Mouse (Mus musculus) heart, adult 2 months (tissue): Measurements from ENCODE around the gene Adam19. TPM values are rescaled to one million over a fixed set of nuclear protein-coding genes. Genes with fewer than 3 reads are reported as not detected.

Experiments
- DNase-seq, 2 experiments: peaks; one replicate each; pipeline ENCODE4 v3.0.0; 2021
- H3K27ac ChIP-seq: fragments of 200-600 bp; 2 replicates; pipeline ENCODE4 v1.8.1; 2022
- H3K27me3 ChIP-seq: fragments of 200-500 bp; 2 replicates; pipeline ENCODE4 v1.6.1; 2012; ENCODE audit warnings: mild to moderate bottlenecking, low read length, inconsistent platforms, mixed read lengths; ENCODE audit not compliant: control insufficient read depth, insufficient read depth
- H3K36me3 ChIP-seq: fragments of 200-500 bp; 2 replicates; pipeline ENCODE4 v1.6.1; 2012; ENCODE audit warnings: low read length, inconsistent platforms; ENCODE audit not compliant: control insufficient read depth, insufficient read depth
- H3K4me1 ChIP-seq: fragments of 200-500 bp; 2 replicates; pipeline ENCODE4 v1.6.1; 2011; ENCODE audit warnings: low read length; ENCODE audit not compliant: control insufficient read depth, insufficient read depth
- H3K4me3 ChIP-seq: fragments of 200-600 bp; 2 replicates; pipeline ENCODE4 v1.8.1; 2022
- H3K79me2 ChIP-seq: fragments of 200-500 bp; replicated peaks from 2 replicates; pipeline ENCODE4 v1.6.1; 2012; ENCODE audit warnings: mild to moderate bottlenecking, inconsistent platforms, low read length, moderate library complexity, mixed read lengths; ENCODE audit not compliant: control insufficient read depth, insufficient read depth
- H3K9ac ChIP-seq: fragments of 200-500 bp; 2 replicates; pipeline ENCODE4 v1.6.1; 2012; ENCODE audit warnings: low read depth, mild to moderate bottlenecking, control low read depth, inconsistent platforms, low read length, mixed read lengths
- CTCF ChIP-seq: fragments of 200-600 bp; IDR thresholded peaks from 2 replicates; pipeline ENCODE4 v1.8.1; 2022; ENCODE audit warnings: antibody characterized with exemption, mild to moderate bottlenecking, moderate library complexity
- EP300 ChIP-seq: fragments of 200-500 bp; IDR thresholded peaks from 2 replicates; pipeline ENCODE4 v1.6.1; 2011; ENCODE audit warnings: low read depth, low read length, control low read depth; ENCODE audit not compliant: insufficient read depth
- POLR2A ChIP-seq: fragments of 200-500 bp; IDR thresholded peaks from 2 replicates; pipeline ENCODE4 v1.6.1; 2011; ENCODE audit warnings: mild to moderate bottlenecking, low read depth, low read length, control low read depth; ENCODE audit not compliant: insufficient read depth
- WGBS: fragments of 180-500 bp; shearing (Covaris S2); methylation state at CpG from one replicate; pipeline ENCODE4 v1.1.7; 2018; 5-methylcytosine and 5-hydroxymethylcytosine counted together
- intact Hi-C: fragments of 180-260 bp; cut with DNase I; formaldehyde crosslinking; loops from one replicate; pipeline ENCODE4 v1.15.1; 2025
- polyA plus RNA-seq: library from polyadenylated mRNA; depleted of rRNA; stranded (reverse); fragments of >200 nt; gene quantifications from 2 replicates; pipeline ENCODE4 v1.2.3, GENCODE M21; 2012
- total RNA-seq, 2 experiments: library from RNA; stranded (reverse); gene quantifications; 2 replicates each; pipeline ENCODE4 v1.2.3; 2021

Gene Adam19
- total and polyA plus RNA-seq, 3 experiments, result 17.7 to 63.9 (median 21.9) TPM

GRCm38 (mm10) chr11:46038901-46039300, 16.9 kb upstream of the Adam19 start:
- H3K4me3 ChIP-seq, result peak overlapping the region; percentile 12; the same call in 1 of the 2 replicates
- H3K79me2 ChIP-seq, result no peaks in the 10 kb centered on the region
- 65% methylated on average over 15 of the region's 15 CpGs for WGBS
- H3K27me3 ChIP-seq, result no peaks in the 10 kb centered on the region
- DNase-seq, result no peak
- TF ChIP-seq POLR2A (no peak), CTCF (no peak), EP300 (no peak)
- H3K36me3 ChIP-seq, result no peaks in the 10 kb centered on the region
- H3K9ac ChIP-seq, result no peak overlapping the region
- no peak overlapping the region for H3K27ac ChIP-seq
- intact Hi-C loops, result no loop called here
- H3K4me1 ChIP-seq, result peaks cover 2% of the 10 kb centered on the region; the same call in 1 of the 2 replicates

- no peak overlapping the region for H3K9ac ChIP-seq
- WGBS, result 41% methylated on average over 11 of the region's 11 CpGs
- no peaks in the 10 kb centered on the region for H3K79me2 ChIP-seq
- H3K27me3 ChIP-seq, result no peaks in the 10 kb centered on the region
- TF ChIP-seq EP300, result no peak
- TF ChIP-seq CTCF, result no peak
- TF ChIP-seq POLR2A, result no peak
- intact Hi-C loops, result no loop called here
- DNase-seq, result peak in 1 of 2 experiments; percentile 36
- H3K4me3 ChIP-seq, result peak overlapping the region; percentile 12; the same call in 1 of the 2 replicates
- H3K4me1 ChIP-seq, result peaks cover 2% of the 10 kb centered on the region; the same call in 1 of the 2 replicates
- H3K27ac ChIP-seq, result no peak overlapping the region
- H3K36me3 ChIP-seq, result no peaks in the 10 kb centered on the region
These were observed 16.5 kb upstream of the Adam19 start for GRCm38 (mm10) chr11:46039335-46039734.

- no peak overlapping the region for H3K4me3 ChIP-seq
- intact Hi-C loops, result no loop called here
- H3K4me1 ChIP-seq, result peaks cover 2% of the 10 kb centered on the region; the same call in 1 of the 2 replicates
- no peak overlapping the region for H3K27ac ChIP-seq
- no peak for DNase-seq
- H3K9ac ChIP-seq, result no peak overlapping the region
- no peaks in the 10 kb centered on the region for H3K27me3 ChIP-seq
- no peaks in the 10 kb centered on the region for H3K36me3 ChIP-seq
- no peak for TF ChIP-seq POLR2A
- WGBS, result 66% methylated on average over 9 of the region's 9 CpGs
- no peaks in the 10 kb centered on the region for H3K79me2 ChIP-seq
These were observed 14.8 kb upstream of the Adam19 start for GRCm38 (mm10) chr11:46040841-46041556.

- no peak overlapping the region for H3K9ac ChIP-seq
- 63% methylated on average over 12 of the region's 12 CpGs for WGBS
These were observed 14.1 kb upstream of the Adam19 start for GRCm38 (mm10) chr11:46041607-46042267.

GRCm38 (mm10) chr11:46044781-46045180, 11.0 kb upstream of the Adam19 start:
- H3K4me3 ChIP-seq, result no peak overlapping the region
- WGBS, result 91% methylated on average over 5 of the region's 5 CpGs
- no peaks in the 10 kb centered on the region for H3K36me3 ChIP-seq
- no peak for DNase-seq
- no peak overlapping the region for H3K27ac ChIP-seq
- H3K9ac ChIP-seq, result no peak overlapping the region
- TF ChIP-seq CTCF (no peak), EP300 (no peak), POLR2A (no peak)
- H3K4me1 ChIP-seq, result no peaks in the 10 kb centered on the region
- no peaks in the 10 kb centered on the region for H3K79me2 ChIP-seq
- intact Hi-C loops, result no loop called here
- H3K27me3 ChIP-seq, result no peaks in the 10 kb centered on the region

More at GRCm38 (mm10) chr11:46041607-46042267, 14.1 kb upstream of the Adam19 start:
- no peak for TF ChIP-seq CTCF
- DNase-seq, result no peak
- no peaks in the 10 kb centered on the region for H3K27me3 ChIP-seq
- H3K4me1 ChIP-seq, result peaks cover 2% of the 10 kb centered on the region; the same call in 1 of the 2 replicates
- no peaks in the 10 kb centered on the region for H3K79me2 ChIP-seq
- no peaks in the 10 kb centered on the region for H3K36me3 ChIP-seq
- intact Hi-C loops, result no loop called here
- no peak overlapping the region for H3K4me3 ChIP-seq
- no peak overlapping the region for H3K27ac ChIP-seq

GRCm38 (mm10) chr11:46047264-46047663, 8.5 kb upstream of the Adam19 start:
- Histone ChIP-seq H3K4me3 (no peak overlapping the region), H3K27me3 (no peaks in the 10 kb centered on the region), H3K27ac (no peak overlapping the region), H3K9ac (no peak overlapping the region), H3K36me3 (no peaks in the 10 kb centered on the region), H3K4me1 (no peaks in the 10 kb centered on the region), H3K79me2 (no peaks in the 10 kb centered on the region)
- intact Hi-C loops, result no loop called here
- 83% methylated on average over 3 of the region's 3 CpGs for WGBS
- no peak for DNase-seq
- TF ChIP-seq EP300, result no peak
- no peak for TF ChIP-seq CTCF
- TF ChIP-seq POLR2A, result no peak
